Mouse (Mus musculus) frontal cortex, adult 2 months (tissue): ENCODE measurements around the gene Gpr87. TPM values are rescaled to one million over a fixed set of nuclear protein-coding genes. Genes with fewer than 3 reads are reported as not detected.

Source experiments
- DNase-seq, 2 experiments: peaks; one replicate each; pipeline ENCODE4 v3.0.0; 2022; ENCODE audit warnings: low spot score in 1 of 2; ENCODE audit errors: extremely low spot score in 1 of 2
- polyA plus RNA-seq: library from polyadenylated mRNA; depleted of rRNA; stranded (reverse); fragments of >200 nt; gene quantifications from 2 replicates; pipeline ENCODE4 v1.2.3, GENCODE M21; 2012; rRNA removed

The Gpr87 gene
- not detected in 2 replicates for polyA plus RNA-seq

DNA sequence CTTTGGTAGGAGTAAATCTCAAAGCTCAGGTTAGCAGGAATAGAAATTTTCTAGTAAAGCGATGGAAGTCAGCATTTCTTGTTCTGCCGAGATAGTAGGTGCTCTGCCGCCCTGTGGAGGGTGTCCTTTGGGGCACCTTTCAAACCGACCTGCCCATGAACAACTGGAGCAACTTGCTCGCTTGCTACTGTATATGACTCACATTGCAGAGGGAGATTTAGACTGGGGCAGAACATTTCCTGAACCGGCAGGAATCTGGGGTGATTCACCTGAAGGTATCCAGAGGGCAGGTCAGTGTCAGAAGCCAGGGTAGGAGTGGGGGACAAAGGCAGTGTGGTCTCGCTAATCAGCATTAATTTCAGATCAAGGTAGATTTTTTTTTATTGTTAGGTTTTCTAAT, at the start of gene Gpr87:
Gpr87 (minus strand) TSS at position 167 of the 400 bp plus-strand sequence.
- DNase-seq, result no peak

GRCm38 (mm10) chr3:59243384-59243783, 48.5 kb upstream of the Gpr87 start:
- peak; percentile 40 to 91 for DNase-seq

DNA sequence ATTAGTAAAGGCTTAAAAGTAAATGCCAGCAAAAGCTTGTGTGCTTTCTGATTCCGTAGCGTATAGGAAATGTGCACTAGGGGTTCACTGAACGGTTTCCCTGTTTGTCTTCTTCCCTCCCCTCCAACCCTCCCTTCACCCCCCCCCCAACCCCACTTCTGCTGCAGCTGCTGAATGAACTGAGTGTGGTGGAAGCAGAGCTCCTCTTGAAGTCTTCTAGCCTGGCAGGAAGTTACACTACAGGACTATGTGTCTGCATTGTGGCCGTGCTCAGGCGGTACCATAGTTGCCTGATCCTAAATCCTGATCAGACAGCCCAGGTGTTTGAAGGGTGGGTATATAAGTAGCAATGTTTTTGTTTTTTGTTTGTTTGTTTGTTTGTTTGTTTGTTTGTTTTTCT, 40.0 kb upstream of the Gpr87 start:
- no peak for DNase-seq

DNA sequence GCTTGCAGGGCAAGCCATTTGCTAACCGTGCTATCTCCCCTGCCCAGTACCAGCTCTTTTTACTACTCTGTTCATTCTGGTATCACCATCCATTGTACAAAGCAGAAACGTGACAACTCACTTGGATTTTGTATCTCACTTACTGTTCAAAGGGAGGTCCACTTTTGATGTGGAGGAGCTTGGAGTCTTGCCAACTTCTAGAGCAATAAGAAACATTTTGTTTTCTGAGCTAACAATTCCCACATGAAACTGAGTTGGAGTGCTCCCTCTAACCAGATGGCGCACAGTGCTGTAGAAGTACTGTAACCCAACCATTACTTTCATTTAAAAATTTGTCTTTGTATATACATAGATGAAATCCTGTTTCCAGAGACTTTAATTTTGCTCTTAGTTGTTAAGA, 36.0 kb upstream of the Gpr87 start:
- DNase-seq, result peak in 1 of 2 experiments; percentile 54

DNA sequence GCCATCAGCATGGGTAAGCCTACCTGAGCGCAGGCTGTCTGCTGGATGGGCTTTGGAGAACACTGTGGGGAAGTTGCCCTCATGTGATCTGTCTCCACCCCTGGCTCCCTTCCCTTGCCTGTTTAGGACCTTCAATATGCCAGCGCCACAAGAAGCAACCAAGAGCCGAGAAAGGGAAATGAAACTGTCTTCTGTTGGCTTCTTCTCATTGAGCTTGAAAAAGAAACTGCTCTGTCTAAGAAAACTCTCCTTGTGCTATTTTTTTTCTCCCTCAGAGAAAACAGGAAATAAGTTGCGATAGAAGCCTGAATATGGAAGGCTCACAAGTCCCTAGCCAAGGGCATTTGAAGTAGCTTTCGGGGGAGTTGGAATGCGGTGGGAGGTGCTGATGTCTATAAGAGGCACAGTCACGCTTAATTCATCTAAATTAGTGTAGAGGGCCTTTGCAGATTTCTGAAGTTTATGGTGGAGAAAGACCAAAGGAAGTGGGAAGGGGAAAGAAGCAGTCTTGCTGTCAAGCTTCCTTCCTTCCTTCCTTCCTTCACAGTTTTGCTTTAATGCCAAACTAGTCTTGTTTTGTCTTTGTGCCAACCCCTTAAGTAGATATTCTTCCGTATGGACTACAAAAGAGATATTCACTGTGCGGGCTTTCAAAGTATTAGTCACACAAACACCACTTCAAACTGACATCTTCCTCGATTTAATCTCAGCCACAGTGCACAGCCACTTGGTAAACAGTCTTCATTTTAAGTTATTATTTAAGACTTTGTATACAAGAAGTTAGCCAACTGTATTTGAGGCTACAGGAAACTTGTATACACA, 34.0 kb upstream of the Gpr87 start:
- peak in 1 of 2 experiments; percentile 47 for DNase-seq

GRCm38 (mm10) chr3:59227696-59228095, 32.8 kb upstream of the Gpr87 start:
- DNase-seq, result no peak

DNA sequence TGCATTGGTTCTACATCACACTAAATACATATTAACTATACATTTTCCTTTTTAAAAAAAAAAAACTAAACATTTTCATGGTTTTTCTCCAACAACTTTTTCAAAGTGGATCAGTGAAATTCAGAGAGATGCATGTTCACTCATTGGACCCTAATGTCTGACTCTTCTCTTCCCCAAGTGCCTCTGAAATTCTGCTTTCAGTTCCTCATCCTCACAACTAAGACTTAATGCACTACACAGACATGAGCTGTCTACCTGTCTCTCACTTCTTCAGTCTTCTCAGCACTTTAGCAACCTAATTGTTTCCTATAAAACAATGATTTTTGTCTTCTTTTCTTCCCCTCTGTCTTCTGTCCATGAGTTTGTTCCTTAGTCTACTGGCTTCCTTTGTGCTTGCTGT, 30.5 kb upstream of the Gpr87 start:
- no peak for DNase-seq

DNA sequence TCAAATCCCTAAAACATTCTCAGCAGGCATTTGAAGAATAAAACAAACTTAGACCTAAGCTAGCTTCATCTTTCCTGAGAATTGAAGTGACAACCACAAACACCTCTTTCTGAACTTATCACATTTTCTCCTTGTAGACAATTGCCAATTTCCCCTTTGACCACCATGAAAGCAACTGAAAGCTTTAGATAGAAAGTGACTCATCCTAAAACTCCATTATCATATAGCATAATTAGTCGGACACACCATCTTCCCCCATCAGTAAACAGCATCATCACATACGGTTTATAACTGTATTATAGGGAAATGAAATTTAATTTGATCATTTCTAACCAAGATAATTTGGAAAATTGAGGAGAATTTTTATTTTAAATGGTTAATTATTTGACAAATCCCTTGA, 27.4 kb upstream of the Gpr87 start:
- DNase-seq, result no peak

DNA sequence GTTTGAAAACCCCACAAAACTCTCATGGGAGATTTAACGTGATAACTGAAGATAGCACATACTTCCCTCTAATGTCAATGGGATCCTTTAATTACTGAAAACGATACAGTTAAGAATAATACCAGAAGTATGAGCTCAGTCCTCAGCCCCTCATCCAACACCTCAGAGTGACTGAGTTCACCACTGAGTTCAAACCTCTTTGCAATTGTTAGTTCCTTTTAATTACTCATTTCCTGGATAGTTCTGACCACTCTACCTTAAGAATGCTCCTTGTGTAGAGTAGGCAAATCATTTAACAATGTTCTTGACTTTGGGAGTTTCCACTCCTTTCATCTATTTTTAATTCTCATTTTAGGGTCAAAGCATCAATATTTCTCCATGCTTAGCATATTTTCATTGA, 24.4 kb upstream of the Gpr87 start:
- DNase-seq, result no peak

GRCm38 (mm10) chr3:59217211-59217610, 22.3 kb upstream of the Gpr87 start:
- DNase-seq, result no peak

- DNase-seq, result no peak
Observed at GRCm38 (mm10) chr3:59212404-59212803, 17.5 kb upstream of the Gpr87 start.

DNA sequence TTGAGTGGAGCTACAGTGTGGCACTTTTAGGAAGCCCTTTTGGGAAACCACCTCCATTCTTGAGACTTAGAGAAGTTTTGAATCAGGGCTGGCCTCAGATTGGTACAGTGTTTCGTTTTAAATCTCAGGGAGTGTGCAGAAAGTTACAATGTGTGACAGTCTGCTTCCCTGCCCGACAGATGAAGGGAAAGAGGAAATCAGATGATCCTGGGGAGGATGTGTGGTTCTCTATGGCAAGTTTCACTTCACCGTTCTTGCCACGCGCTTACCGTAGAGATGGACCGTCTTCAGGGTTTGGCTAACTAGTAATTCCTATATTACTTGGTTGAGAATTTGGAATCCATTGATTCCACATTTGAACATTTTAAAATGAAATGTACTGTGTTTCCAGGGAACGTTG, 16.9 kb upstream of the Gpr87 start:
- DNase-seq, result no peak

DNA sequence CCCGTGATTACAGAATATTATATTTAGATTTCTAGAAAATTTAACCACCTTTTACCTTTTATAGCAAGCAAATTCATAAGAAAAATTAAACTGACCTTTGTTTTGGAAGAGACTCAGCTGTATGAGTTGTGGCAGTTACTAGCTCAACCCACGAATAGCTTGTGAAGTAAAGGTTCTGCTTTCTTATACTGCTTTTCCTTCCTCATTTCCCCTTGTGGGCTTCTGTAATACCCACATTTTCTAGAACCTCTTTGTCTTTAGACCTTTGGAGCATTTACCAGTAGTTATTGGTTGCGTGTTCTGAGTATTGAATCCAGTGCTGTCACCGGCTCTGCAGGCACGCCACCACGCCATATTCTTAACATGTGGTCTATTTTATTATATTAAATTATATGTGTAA, 15.8 kb upstream of the Gpr87 start, which contains the start of gene P2ry13:
P2ry13 (minus strand) TSS at position 156 of the 400 bp plus-strand sequence.
- DNase-seq, result no peak

GRCm38 (mm10) chr3:59210089-59210488, 15.2 kb upstream of the Gpr87 start:
- DNase-seq, result no peak

GRCm38 (mm10) chr3:59208650-59209548, 14.0 kb upstream of the Gpr87 start:
- peak in 1 of 2 experiments; percentile 93 for DNase-seq

DNA sequence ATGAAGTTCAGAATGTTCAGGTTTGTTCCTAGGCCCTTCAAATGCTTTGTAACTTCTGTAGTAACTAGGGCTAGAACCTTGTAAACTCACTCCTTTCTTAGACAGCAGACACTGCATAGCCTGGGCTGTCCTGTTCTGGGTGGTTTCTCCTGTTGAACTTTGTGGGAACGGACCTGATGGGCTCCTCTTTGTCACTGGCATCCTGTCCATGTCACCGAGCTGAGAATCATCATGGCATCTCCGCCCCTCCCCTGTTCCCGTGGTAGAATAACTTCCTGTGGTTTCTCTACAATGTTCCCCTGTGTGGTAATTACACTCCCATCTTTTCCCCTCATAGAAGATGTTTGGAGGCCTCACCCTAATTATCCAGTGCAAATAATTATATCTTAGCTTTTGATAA, 11.0 kb upstream of the Gpr87 start:
- no peak for DNase-seq

- no peak for DNase-seq
Observed at GRCm38 (mm10) chr3:59204719-59205503, 10.0 kb upstream of the Gpr87 start.

GRCm38 (mm10) chr3:59203802-59204520, 9.1 kb upstream of the Gpr87 start:
- DNase-seq, result no peak

DNA sequence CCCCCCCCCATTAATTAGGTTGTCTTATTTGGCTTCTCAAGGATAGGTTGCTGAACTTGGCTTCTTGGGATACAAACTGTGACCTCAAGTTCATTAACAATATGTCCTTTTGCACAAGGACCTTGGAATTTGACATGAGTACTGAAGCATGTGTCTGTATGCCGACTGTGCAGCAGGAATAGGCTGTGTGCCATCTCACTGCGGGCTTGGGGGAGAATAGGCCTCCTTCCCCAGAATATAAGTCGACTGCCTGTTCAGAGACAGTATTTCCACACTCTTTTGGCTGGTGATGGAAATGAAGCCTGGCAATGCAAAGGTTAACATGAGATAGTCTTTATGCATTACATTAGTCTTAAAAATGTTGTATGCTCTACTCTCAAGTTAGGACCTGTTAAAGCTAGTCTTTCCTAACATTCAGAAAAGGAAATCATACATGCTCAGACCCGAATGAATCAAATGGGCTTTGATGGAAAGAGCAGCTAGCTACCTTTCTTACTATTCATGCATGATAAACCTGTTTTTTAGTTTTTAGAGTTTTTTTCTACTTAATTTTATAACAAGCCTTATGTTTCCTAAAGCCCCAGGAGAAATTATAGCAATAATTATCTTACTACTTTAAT, 2.5 kb upstream of the Gpr87 start:
- no peak for DNase-seq

- no peak for DNase-seq
Observed at GRCm38 (mm10) chr3:59194099-59194498, 805 bp downstream of the Gpr87 start.
